Mouse (Mus musculus) urinary bladder, postnatal 25 days (tissue): ENCODE data around the gene Med1.

ENCODE experiments used
- DNase-seq: peaks from one replicate; pipeline ENCODE4 v3.0.0; 2022; ENCODE audit warnings: low spot score

Gene Med1

DNA sequence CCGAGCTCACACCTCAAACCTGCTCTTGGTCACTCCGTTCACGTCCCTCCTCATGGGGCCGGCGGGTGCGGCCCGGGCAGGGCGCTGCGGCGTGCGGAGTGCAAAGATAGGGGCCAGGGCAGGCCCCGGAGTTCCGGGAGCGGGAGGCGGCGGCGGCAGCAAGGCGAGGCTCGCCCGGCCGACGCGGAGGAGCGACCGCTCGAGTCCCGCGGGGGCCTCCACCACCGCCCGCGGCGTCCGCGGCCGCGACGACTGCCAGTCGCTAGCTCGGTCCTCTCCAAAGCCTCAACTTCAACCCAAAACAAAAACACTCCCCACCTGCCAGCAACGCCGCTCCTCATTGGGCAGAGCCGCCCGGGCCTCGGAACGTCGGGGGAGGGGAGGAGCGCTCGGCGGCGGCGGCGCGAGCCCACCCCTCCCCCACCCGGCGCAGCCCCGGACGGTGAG, 43.8 kb downstream of the Med1 start:
- peak; percentile 92 for DNase-seq

DNA sequence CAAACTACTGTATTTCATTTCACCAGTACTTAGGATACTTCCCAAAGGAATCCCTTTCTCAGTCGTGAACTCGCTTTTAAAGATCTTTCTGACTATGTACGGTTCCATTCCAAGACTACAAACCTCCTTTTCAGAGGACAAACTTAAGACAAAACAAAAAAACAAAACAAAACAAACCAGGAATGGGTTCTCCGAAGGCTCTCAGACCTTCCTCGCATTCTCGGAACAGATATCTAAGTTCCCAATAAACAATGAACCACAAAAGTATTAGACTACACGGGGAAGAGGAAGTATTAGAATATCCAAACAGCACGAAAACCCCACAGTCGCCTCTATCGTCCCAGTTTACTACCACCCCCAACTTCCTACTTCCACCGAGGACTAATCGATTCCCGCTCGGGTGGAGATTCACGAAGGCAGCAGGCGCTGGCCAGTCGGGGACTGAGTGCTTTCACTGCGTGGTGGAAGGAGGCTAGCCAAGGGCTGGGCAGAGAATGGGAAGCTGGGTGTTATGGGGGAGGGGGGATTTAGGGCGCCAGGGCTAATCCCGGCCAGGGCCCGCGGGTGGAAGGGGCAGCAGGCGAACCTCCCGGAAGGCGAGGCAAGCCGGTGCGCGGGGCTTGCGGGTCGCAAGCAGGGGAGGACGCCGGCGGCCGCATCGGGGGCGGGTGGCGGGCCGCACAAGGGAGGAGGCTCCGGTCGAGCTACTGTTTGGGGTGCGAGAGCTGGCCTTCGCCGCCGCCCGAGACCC, 44.4 kb downstream of the Med1 start:
- no peak for DNase-seq

DNA sequence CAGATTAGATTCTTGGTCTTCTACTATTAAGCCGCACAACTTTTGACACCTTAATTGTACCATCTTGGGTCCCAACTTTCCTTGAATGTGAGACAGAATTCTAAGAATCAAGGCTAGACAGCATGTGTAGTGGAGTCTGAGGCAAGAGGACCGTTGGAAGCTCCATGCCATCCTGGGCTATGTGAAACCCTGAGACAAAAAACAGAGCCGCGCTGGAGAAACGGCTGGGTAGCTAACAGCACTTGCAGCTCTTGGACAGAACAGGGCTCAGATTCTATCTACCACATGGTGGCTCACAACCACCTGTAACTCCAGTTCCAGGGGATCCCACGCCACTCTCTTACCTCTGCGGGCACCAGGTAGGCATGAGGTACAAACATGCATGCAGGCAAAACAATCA, 47.2 kb downstream of the Med1 start:
- DNase-seq, result no peak

DNA sequence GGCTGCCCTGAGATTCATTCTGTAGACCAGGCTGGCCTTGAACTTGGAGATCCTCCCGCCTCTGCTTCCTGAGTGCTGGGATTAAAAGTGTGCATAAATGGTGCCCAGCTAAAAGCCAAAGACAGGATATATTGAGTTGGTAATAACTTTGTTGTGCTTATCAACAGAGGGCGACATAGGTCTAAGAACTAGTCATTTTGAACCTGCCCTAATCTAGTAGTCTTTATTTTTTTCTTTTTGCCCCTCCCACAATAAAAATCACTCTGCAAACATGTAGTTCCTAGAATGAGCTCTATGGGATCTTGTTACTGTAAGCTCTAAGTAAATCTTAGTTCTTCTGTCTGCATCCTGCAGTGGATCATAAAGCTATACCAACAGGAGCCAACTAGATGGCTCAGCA, 50.5 kb downstream of the Med1 start:
- DNase-seq, result no peak

DNA sequence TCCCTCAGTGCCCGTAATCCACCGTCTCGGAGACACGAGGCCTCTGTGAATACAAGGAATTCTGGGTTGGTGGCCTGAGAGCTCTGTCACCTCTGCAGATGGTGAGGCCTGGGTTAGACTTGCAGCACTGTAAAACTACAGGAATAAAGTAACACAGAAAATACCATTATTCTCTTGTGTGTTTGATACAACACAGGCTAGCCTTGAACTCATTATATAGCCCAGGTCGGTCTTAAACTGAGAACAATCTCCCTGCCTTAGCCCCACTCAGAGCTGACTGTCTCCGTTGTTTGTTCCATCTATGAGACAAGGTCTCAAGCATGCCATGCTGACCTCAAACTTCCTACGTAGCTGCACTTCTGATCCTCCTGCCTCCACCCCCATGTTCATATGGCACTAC, 54.2 kb downstream of the Med1 start:
- no peak for DNase-seq

DNA sequence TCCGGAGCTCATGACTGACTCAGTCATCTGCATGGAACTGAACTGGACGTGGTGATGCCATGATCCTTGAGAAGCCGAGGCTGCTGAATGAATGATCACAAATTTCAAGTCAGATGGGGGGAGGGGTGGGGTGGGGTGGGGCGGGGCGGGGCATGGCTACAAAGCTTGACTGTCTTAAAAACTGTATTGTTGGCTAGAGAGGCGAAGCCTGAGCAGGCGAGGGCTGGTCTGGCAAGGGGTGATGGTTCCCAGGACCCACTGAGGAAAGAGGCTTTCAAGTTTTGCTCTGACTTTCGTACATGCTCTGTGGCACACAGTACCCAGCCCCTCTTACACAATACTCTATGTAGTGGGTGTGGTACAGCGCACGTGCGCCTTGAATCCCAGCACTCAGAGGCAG, 55.3 kb downstream of the Med1 start:
- no peak for DNase-seq

DNA sequence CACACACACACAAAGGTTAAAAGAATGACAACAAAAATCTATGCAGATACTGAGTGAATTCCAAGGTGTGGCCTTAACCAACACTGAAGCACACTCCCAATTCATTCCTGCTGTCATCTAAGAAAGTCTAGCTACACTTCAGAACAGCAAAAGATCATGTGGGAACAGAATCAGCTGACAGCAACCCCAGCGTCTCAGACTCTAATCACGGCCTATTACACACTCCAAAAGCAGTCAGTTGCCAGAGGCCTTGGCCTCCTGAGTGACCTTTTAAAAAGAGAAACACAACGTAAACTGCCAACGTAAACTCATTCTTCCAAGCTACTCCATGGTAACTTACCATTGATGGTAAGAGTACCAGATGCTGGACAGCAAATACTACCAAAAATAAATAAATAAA, 58.1 kb downstream of the Med1 start:
- DNase-seq, result no peak

DNA sequence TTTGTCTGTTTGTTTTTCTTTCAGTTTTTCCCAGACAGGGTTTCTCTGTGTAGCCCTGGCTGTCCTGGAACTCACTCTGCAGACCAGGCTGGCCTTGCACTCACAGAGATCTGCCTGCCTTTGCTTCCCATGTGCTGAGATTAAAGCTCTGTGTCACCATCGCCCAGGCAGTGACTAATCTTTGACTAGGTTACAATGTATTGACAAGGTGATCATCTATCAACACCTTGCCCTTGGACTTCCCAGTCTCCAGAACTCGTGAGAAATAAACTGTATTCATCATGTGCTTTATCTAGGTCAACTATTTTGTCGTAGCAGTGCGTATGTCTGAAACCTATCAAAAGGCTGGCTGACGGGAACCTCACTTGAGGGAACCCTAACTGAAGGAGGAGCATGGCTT, 69.7 kb downstream of the Med1 start:
- DNase-seq, result no peak

DNA sequence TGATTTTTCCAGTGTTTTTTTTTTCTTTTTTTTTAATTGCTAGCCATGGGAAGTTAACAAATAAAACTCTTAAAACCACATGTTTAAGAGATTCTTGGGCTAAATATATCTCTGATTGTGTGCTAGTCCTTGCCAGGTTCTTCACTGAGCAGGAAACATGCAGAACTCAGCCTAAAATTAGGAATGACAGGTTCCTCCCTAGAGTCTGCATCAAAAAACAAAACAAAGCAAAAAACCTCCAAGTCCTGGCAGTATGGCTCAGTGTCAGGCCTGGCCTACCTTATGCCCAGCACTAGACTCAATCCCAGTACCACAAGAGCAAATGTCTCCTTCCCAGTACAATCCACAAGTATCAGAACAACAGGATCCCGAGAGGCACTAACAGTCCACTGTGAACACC, 78.7 kb downstream of the Med1 start:
- DNase-seq, result no peak

DNA sequence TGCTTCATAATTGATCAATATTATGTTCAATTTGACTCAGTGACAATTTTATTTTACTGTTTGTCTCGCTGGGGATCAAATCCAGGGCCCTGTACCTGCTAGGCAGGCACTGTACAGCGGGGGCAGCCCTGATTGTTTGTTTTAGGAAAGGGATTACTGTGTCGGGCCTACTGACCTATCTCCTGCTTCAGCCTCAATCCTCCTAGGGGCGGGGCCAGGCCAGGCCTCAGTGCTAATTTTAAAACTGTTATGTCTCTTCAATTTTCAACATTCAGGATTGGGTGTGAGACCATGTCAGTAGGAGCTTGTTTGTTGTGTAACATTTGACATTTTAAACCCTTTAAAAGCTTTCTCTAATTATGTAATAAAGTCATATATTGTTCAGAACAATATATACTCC, 79.6 kb downstream of the Med1 start:
- no peak for DNase-seq

DNA sequence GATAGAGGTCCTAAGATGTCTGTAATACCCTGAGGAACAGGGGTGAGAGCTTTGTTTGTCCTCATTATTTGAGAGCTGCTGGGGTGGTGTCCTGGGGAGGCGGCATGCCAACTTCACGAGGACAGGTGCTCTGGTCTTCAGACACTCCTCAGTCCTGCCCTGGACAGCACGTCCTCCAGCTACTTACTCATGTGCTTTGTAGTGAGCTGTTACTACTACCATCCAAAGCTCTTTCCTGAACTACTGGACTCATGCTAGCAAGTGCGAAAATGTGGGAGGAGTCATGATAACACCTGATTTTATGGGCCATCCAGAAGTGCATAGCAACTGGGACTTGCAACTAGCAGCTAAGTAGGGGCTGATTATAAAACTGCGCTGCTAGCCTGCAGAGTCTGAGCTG, 83.4 kb downstream of the Med1 start:
- no peak for DNase-seq
